Comparison of ENCODE assay signal across 19 mouse cellular contexts in the genomic region with DNA sequence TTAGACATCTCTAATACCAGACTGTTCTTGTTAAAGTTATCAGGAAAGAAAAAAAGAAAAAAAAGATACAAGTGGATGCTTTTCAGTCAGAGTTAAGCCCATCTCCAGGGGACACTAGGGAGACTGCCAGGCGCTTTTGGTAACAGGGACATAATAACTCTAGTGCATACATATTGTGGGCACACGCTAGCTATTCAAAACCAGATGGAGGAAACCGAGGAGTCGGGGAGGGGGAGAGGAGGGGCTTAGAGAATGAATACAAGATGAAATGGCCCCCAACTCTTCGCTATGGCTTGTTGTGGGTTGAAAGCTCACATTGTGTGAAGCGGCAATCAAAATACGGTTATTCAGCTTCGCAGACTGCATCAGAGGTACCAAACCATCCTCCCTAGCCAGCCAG. TPM values are rescaled to one million over a fixed set of nuclear protein-coding genes. Genes with fewer than 3 reads are reported as not detected.
DNase-seq lines count a peak whose midpoint lies in the region; ATAC-seq and TF ChIP-seq lines count a peak whose summit lies in the region.
"Had no signal": no experiment of that assay in that cellular context is flagged by ENCODE, and none has a peak within 500 bp of the region (broad histone marks: within the 10 kb centered on the region; RNA-seq: fewer than 3 reads in every experiment).

No protein-coding gene starts in this region.

- no peaks in the 10 kb centered on the region for H3K36me3 ChIP-seq in midbrain, embryonic 13.5 days
- no peaks in the 10 kb centered on the region for H3K36me3 ChIP-seq in midbrain, embryonic 10.5 days
- H3K36me3 ChIP-seq in embryonic facial prominence, embryonic 14.5 days (ENCODE audit: control insufficient read depth, insufficient read depth, low read length): no peaks in the 10 kb centered on the region
- no peaks in the 10 kb centered on the region for H3K36me3 ChIP-seq in forebrain, embryonic 15.5 days
- H3K36me3 ChIP-seq in limb, embryonic 14.5 days (ENCODE audit: control insufficient read depth, insufficient read depth, low read length): no peaks in the 10 kb centered on the region
- H3K36me3 ChIP-seq: heart, embryonic 12.5 days; limb, embryonic 13.5 days; liver, embryonic 13.5 days had no signal

- no peak overlapping the region for H3K4me2 ChIP-seq in midbrain, embryonic 13.5 days (replicated peaks)
- no peak overlapping the region for H3K4me2 ChIP-seq in embryonic facial prominence, embryonic 14.5 days (ENCODE audit: low read depth, low read length)
- H3K4me2 ChIP-seq in forebrain, embryonic 15.5 days (replicated peaks): peak overlapping the region; percentile 13; the same call in 1 of the 2 replicates
- 0 out of 2 replicates have a peak overlapping the region, but pooled peaks have one; percentile 19 for H3K4me2 ChIP-seq in limb, embryonic 14.5 days (replicated peaks; ENCODE audit: low read depth, low read length, severe bottlenecking)
- H3K4me2 ChIP-seq: heart, embryonic 12.5 days; limb, embryonic 13.5 days; liver, embryonic 13.5 days had no signal

- H3K4me1 ChIP-seq in midbrain, embryonic 13.5 days (replicated peaks): peaks cover 12% of the 10 kb centered on the region
- H3K4me1 ChIP-seq in midbrain, embryonic 10.5 days: peaks cover 7% of the 10 kb centered on the region; the same call in 1 of the 2 replicates
- peaks cover 9% of the 10 kb centered on the region; the same call in 1 of the 2 replicates for H3K4me1 ChIP-seq in embryonic facial prominence, embryonic 14.5 days (ENCODE audit: control insufficient read depth, insufficient read depth, low read length)
- peaks cover 9% of the 10 kb centered on the region for H3K4me1 ChIP-seq in forebrain, embryonic 15.5 days
- H3K4me1 ChIP-seq in limb, embryonic 14.5 days (ENCODE audit: control insufficient read depth, insufficient read depth, low read length): peaks cover 10% of the 10 kb centered on the region
- H3K4me1 ChIP-seq: liver, embryonic 13.5 days had no signal

- H3K4me3 ChIP-seq in midbrain, embryonic 13.5 days (replicated peaks): no peak overlapping the region
- H3K4me3 ChIP-seq in midbrain, embryonic 10.5 days: no peak overlapping the region
- H3K4me3 ChIP-seq in embryonic facial prominence, embryonic 14.5 days (ENCODE audit: low read depth, low read length): no peak overlapping the region
- no peak overlapping the region for H3K4me3 ChIP-seq in forebrain, embryonic 15.5 days
- H3K4me3 ChIP-seq in limb, embryonic 14.5 days (replicated peaks; ENCODE audit: low read length): no peak overlapping the region
- H3K4me3 ChIP-seq: heart, embryonic 12.5 days; limb, embryonic 13.5 days; liver, embryonic 13.5 days had no signal

- H3K9ac ChIP-seq in midbrain, embryonic 13.5 days (replicated peaks): no peak overlapping the region
- H3K9ac ChIP-seq in embryonic facial prominence, embryonic 14.5 days (ENCODE audit: low read depth, low read length): no peak overlapping the region
- H3K9ac ChIP-seq in forebrain, embryonic 15.5 days (replicated peaks): no peak overlapping the region
- no peak overlapping the region for H3K9ac ChIP-seq in limb, embryonic 14.5 days (ENCODE audit: low read depth, low read length, severe bottlenecking)
- H3K9ac ChIP-seq: heart, embryonic 12.5 days; limb, embryonic 13.5 days; liver, embryonic 13.5 days had no signal

- no peak for TF ChIP-seq POLR2A in limb, embryonic 14.5 days (IDR thresholded peaks at IDR 0.05; ENCODE audit: borderline replicate concordance, extremely low read depth, insufficient read depth, insufficient read length)

- H3K27me3 ChIP-seq in midbrain, embryonic 13.5 days: no peaks in the 10 kb centered on the region
- H3K27me3 ChIP-seq in midbrain, embryonic 10.5 days (ENCODE audit: low read depth, poor library complexity, severe bottlenecking): no peaks in the 10 kb centered on the region
- no peaks in the 10 kb centered on the region for H3K27me3 ChIP-seq in embryonic facial prominence, embryonic 14.5 days (replicated peaks; ENCODE audit: control insufficient read depth, insufficient read depth, low read length)
- no peaks in the 10 kb centered on the region for H3K27me3 ChIP-seq in forebrain, embryonic 15.5 days
- no peaks in the 10 kb centered on the region for H3K27me3 ChIP-seq in limb, embryonic 14.5 days (ENCODE audit: control insufficient read depth, insufficient read depth, low read length)
- H3K27me3 ChIP-seq: heart, embryonic 12.5 days; limb, embryonic 13.5 days; liver, embryonic 13.5 days had no signal

- no peak for DNase-seq in midbrain, embryonic 10.5 days (ENCODE audit: low spot score)
- peak; percentile 54 for DNase-seq in embryonic facial prominence, embryonic 14.5 days (ENCODE audit: low spot score)
- DNase-seq in limb, embryonic 14.5 days (ENCODE audit: low spot score): no peak
- no peak for DNase-seq in frontal cortex, postnatal 14 days (ENCODE audit: low spot score in 2 of 2)
- DNase-seq: adrenal gland, adult 2 months; cerebellum, adult 11-12 months; cerebellum, postnatal 25 days; heart, postnatal 14 days; kidney, adult 18-20 months; liver, embryonic 13.5 days; lung, adult 2 months; lung, postnatal 14 days had no signal

- peak; percentile 20; the same call in 1 of the 2 replicates for ATAC-seq in midbrain, embryonic 13.5 days
- ATAC-seq in embryonic facial prominence, embryonic 14.5 days (ENCODE audit: low read depth): no peak
- no peak for ATAC-seq in forebrain, embryonic 15.5 days (replicated peaks)
- no peak for ATAC-seq in limb, embryonic 14.5 days (ENCODE audit: low FRiP score, low read depth)
- no peak for ATAC-seq in monocyte, adult 5-6 weeks (replicated peaks; ENCODE audit: insufficient number of reproducible peaks, low FRiP score, low TSS enrichment, poor library complexity, severe bottlenecking)

- no peak overlapping the region for H3K27ac ChIP-seq in midbrain, embryonic 13.5 days
- H3K27ac ChIP-seq in midbrain, embryonic 10.5 days (replicated peaks): no peak overlapping the region
- no peak overlapping the region for H3K27ac ChIP-seq in embryonic facial prominence, embryonic 14.5 days (replicated peaks; ENCODE audit: low read depth, low read length)
- H3K27ac ChIP-seq in forebrain, embryonic 15.5 days (replicated peaks): no peak overlapping the region
- H3K27ac ChIP-seq in limb, embryonic 14.5 days (replicated peaks; ENCODE audit: low read depth, low read length): no peak overlapping the region
- H3K27ac ChIP-seq: kidney, postnatal 0 days; limb, embryonic 13.5 days; liver, embryonic 13.5 days; stomach, postnatal 0 days had no signal

- H3K9me3 ChIP-seq in midbrain, embryonic 13.5 days: no peaks in the 10 kb centered on the region
- no peaks in the 10 kb centered on the region for H3K9me3 ChIP-seq in midbrain, embryonic 10.5 days (replicated peaks)
- no peaks in the 10 kb centered on the region; the same call in none of the 2 replicates for H3K9me3 ChIP-seq in embryonic facial prominence, embryonic 14.5 days (ENCODE audit: control insufficient read depth, low read length)
- no peaks in the 10 kb centered on the region for H3K9me3 ChIP-seq in forebrain, embryonic 15.5 days
- no peaks in the 10 kb centered on the region for H3K9me3 ChIP-seq in limb, embryonic 14.5 days (ENCODE audit: control insufficient read depth, low read length)
- H3K9me3 ChIP-seq: limb, embryonic 13.5 days; liver, embryonic 13.5 days had no signal

- 42% methylated on average over 8 of the region's 8 CpGs for WGBS in midbrain, embryonic 13.5 days
- WGBS in midbrain, embryonic 10.5 days: 81% methylated on average over 8 of the region's 8 CpGs
- 44% methylated on average over 8 of the region's 8 CpGs for WGBS in embryonic facial prominence, embryonic 14.5 days
- 18% methylated on average over 8 of the region's 8 CpGs for whole genome bisulfite sequencing in forebrain, embryonic 15.5 days
- 36% methylated on average over 8 of the region's 8 CpGs for WGBS in limb, embryonic 14.5 days

RNA-seq across cellular contexts. Expression of a gene that starts 53.6 kb away (rescaled TPM):
- 57.9 and 59.9 TPM in 2 replicates for polyA plus RNA-seq in midbrain, embryonic 13.5 days (2015; fragmentation: Nextera tagmentation; extraction: Ambion mirVana)
- 38.9 and 45.7 TPM in 2 replicates for polyA plus RNA-seq in midbrain, embryonic 10.5 days (2016; fragmentation: Nextera tagmentation; extraction: Ambion mirVana)
- 52.8 and 58.6 TPM in 2 replicates for polyA plus RNA-seq in embryonic facial prominence, embryonic 14.5 days (2014; fragmentation: Nextera tagmentation; extraction: Ambion mirVana)
- 63.9 and 72.0 TPM in 2 replicates for polyA plus RNA-seq in forebrain, embryonic 15.5 days (2015; fragmentation: Nextera tagmentation; extraction: Ambion mirVana)
- polyA plus RNA-seq in limb, embryonic 14.5 days (2012; rRNA removed): 41.3 TPM in 2 replicates
- polyA plus RNA-seq in limb, embryonic 14.5 days (2014; fragmentation: Nextera tagmentation; extraction: Ambion mirVana): 52.8 and 55.6 TPM in 2 replicates
- 31.6 to 42.1 TPM (median 34.8 TPM) in 3 replicates for total RNA-seq in monocyte, adult 5-6 weeks (2017)

Comparison
In these comparisons a context has a peak if more than half of its experiments do, and no peak if none do; other contexts are left out.
1. H3K4me2 ChIP-seq: peak in forebrain, embryonic 15.5 days (single experiment) and limb, embryonic 14.5 days (single experiment); none in midbrain, embryonic 13.5 days (single experiment) and embryonic facial prominence, embryonic 14.5 days (single experiment).